Mouse (Mus musculus): ENCODE data around the gene Asna1. TPM values are rescaled to one million over a fixed set of nuclear protein-coding genes. Genes with fewer than 3 reads are reported as not detected.
A peak's percentile ranks its signal among the peaks of the same experiment; 100 is the strongest.

Asna1 gene
- polyA plus RNA-seq, 1 experiment from 2014 or later: 114 TPM

GRCm38 (mm10) chr8:84980622-84981358 lies 44.3 kb downstream of the Asna1 start:
- H3K27ac ChIP-seq (ENCODE audit: poor library complexity, severe bottlenecking): peak overlapping the region; percentile 64
- H3K4me3 ChIP-seq: no peak overlapping the region; the same call in 1 of the 2 replicates
- no peaks in the 10 kb centered on the region for H3K36me3 ChIP-seq
- H3K4me2 ChIP-seq: peak overlapping the region; percentile 95
- 26% methylated on average over 11 of the region's 11 CpGs for WGBS
- no peaks in the 10 kb centered on the region for H3K27me3 ChIP-seq (replicated peaks)
- ATAC-seq (ENCODE audit: insufficient number of reproducible peaks, low FRiP score): no peak
- no peaks in the 10 kb centered on the region for H3K9me3 ChIP-seq (replicated peaks)
- H3K9ac ChIP-seq: 0 out of 2 replicates have a peak overlapping the region, but pooled peaks have one; percentile 50
- peaks cover 68% of the 10 kb centered on the region for H3K4me1 ChIP-seq (replicated peaks)

- Histone ChIP-seq H3K36me3 (peaks cover 6% of the 10 kb centered on the region; the same call in 1 of the 2 replicates), H3K4me1 (replicated peaks) (peaks cover 66% of the 10 kb centered on the region), H3K9ac (peak overlapping the region; percentile 50), H3K9me3 (replicated peaks) (no peaks in the 10 kb centered on the region), H3K4me3 (peak overlapping the region; percentile 55), H3K4me2 (peak overlapping the region; percentile 95), H3K27ac (ENCODE audit: poor library complexity, severe bottlenecking) (peak overlapping the region; percentile 71), H3K27me3 (replicated peaks) (no peaks in the 10 kb centered on the region)
- 1% methylated on average over 42 of the region's 42 CpGs for WGBS
- ATAC-seq (ENCODE audit: insufficient number of reproducible peaks, low FRiP score): peak; percentile 43
Measured at GRCm38 (mm10) chr8:84979599-84980421, 45.3 kb downstream of the Asna1 start.

- H3K4me1 ChIP-seq (replicated peaks): peaks cover 59% of the 10 kb centered on the region
Measured at GRCm38 (mm10) chr8:84978248-84978940, 46.7 kb downstream of the Asna1 start, which contains the start of gene Junb. TSS of gene Junb (minus strand) at chr8:84978718.

GRCm38 (mm10) chr8:84977435-84978247 lies 47.4 kb downstream of the Asna1 start:
- no peaks in the 10 kb centered on the region for H3K9me3 ChIP-seq (replicated peaks)
- H3K9ac ChIP-seq: peak overlapping the region; percentile 78
- peak overlapping the region; percentile 95 for H3K4me2 ChIP-seq
- no peaks in the 10 kb centered on the region for H3K27me3 ChIP-seq (replicated peaks)
- 1% methylated on average over 70 of the region's 70 CpGs for WGBS
- peaks cover 25% of the 10 kb centered on the region for H3K36me3 ChIP-seq
- peaks cover 58% of the 10 kb centered on the region for H3K4me1 ChIP-seq (replicated peaks)
- peak overlapping the region; percentile 71 for H3K27ac ChIP-seq (ENCODE audit: poor library complexity, severe bottlenecking)
- no peak for ATAC-seq (ENCODE audit: insufficient number of reproducible peaks, low FRiP score)
- H3K4me3 ChIP-seq: peak overlapping the region; percentile 55

More at GRCm38 (mm10) chr8:84978248-84978940, 46.7 kb downstream of the Asna1 start, which contains the start of gene Junb:
- Histone ChIP-seq H3K4me2 (peak within 1 kb of the TSS; percentile 95), H3K36me3 (peaks cover 18% of the 10 kb centered on the region), H3K9me3 (replicated peaks) (no peaks in the 10 kb centered on the region), H3K4me3 (peak within 1 kb of the TSS; percentile 55), H3K27me3 (replicated peaks) (no peaks in the 10 kb centered on the region), H3K9ac (peak within 1 kb of the TSS; percentile 78), H3K27ac (ENCODE audit: poor library complexity, severe bottlenecking) (peak within 1 kb of the TSS; percentile 71)
- WGBS: under 1% methylated on average over 63 of the region's 63 CpGs
- ATAC-seq (ENCODE audit: insufficient number of reproducible peaks, low FRiP score): peak; percentile 71

GRCm38 (mm10) chr8:84976763-84977434 lies 48.2 kb downstream of the Asna1 start:
- peak overlapping the region; percentile 95 for H3K4me2 ChIP-seq
- no peak for ATAC-seq (ENCODE audit: insufficient number of reproducible peaks, low FRiP score)
- H3K27ac ChIP-seq (ENCODE audit: poor library complexity, severe bottlenecking): peak overlapping the region; percentile 71
- WGBS: under 1% methylated on average over 25 of the region's 25 CpGs
- H3K4me1 ChIP-seq (replicated peaks): peaks cover 51% of the 10 kb centered on the region
- no peaks in the 10 kb centered on the region for H3K9me3 ChIP-seq (replicated peaks)
- peaks cover 32% of the 10 kb centered on the region for H3K36me3 ChIP-seq
- peak overlapping the region; percentile 55 for H3K4me3 ChIP-seq
- no peaks in the 10 kb centered on the region for H3K27me3 ChIP-seq (replicated peaks)
- H3K9ac ChIP-seq: peak overlapping the region; percentile 78

- Histone ChIP-seq H3K27ac (ENCODE audit: poor library complexity, severe bottlenecking) (peak overlapping the region; percentile 71), H3K36me3 (peaks cover 39% of the 10 kb centered on the region), H3K27me3 (replicated peaks) (no peaks in the 10 kb centered on the region), H3K4me2 (peak overlapping the region; percentile 95), H3K4me3 (peak overlapping the region; percentile 55), H3K4me1 (replicated peaks) (peaks cover 46% of the 10 kb centered on the region), H3K9me3 (replicated peaks) (no peaks in the 10 kb centered on the region), H3K9ac (peak overlapping the region; percentile 78)
- peak; percentile 85 for ATAC-seq (ENCODE audit: insufficient number of reproducible peaks, low FRiP score)
- WGBS: under 1% methylated on average over 61 of the region's 61 CpGs
Measured at GRCm38 (mm10) chr8:84976031-84976762, 48.9 kb downstream of the Asna1 start.

- peak overlapping the region; percentile 55; the same call in 1 of the 2 replicates for H3K4me3 ChIP-seq
- ATAC-seq (ENCODE audit: insufficient number of reproducible peaks, low FRiP score): no peak
Measured at GRCm38 (mm10) chr8:84975434-84975833, 49.6 kb downstream of the Asna1 start.

GRCm38 (mm10) chr8:84974543-84975142 lies 50.4 kb downstream of the Asna1 start:
- H3K4me3 ChIP-seq: no peak overlapping the region
- peaks cover 45% of the 10 kb centered on the region for H3K36me3 ChIP-seq
- no peak overlapping the region for H3K27ac ChIP-seq (ENCODE audit: poor library complexity, severe bottlenecking)
- no peaks in the 10 kb centered on the region for H3K27me3 ChIP-seq (replicated peaks)
- H3K9ac ChIP-seq: no peak overlapping the region
- peaks cover 40% of the 10 kb centered on the region for H3K4me1 ChIP-seq (replicated peaks)
- H3K9me3 ChIP-seq (replicated peaks): no peaks in the 10 kb centered on the region
- H3K4me2 ChIP-seq: 0 out of 2 replicates have a peak overlapping the region, but pooled peaks have one; percentile 95
- no peak for ATAC-seq (ENCODE audit: insufficient number of reproducible peaks, low FRiP score)
- WGBS: 79% methylated on average over 8 of the region's 8 CpGs

More at GRCm38 (mm10) chr8:84975434-84975833, 49.6 kb downstream of the Asna1 start:
- Histone ChIP-seq H3K9ac (peak overlapping the region; percentile 69; the same call in 1 of the 2 replicates), H3K4me1 (replicated peaks) (peaks cover 46% of the 10 kb centered on the region), H3K27me3 (replicated peaks) (no peaks in the 10 kb centered on the region), H3K36me3 (peaks cover 45% of the 10 kb centered on the region), H3K27ac (ENCODE audit: poor library complexity, severe bottlenecking) (peak overlapping the region; percentile 71), H3K4me2 (peak overlapping the region; percentile 95), H3K9me3 (replicated peaks) (no peaks in the 10 kb centered on the region)
- WGBS: 35% methylated on average over 7 of the region's 7 CpGs

Data from heart, embryonic 12.5 days (tissue).